In genomic region chr6:23647627-23648247, GRCm38 (mm10) we compare ENCODE assay signal across 11 mouse cellular contexts. TPM values are rescaled to one million over a fixed set of nuclear protein-coding genes. Genes with fewer than 3 reads are reported as not detected.
A peak's percentile ranks its signal among the peaks of the same experiment; 100 is the strongest.
DNase-seq lines count a peak whose midpoint lies in the region; ATAC-seq and TF ChIP-seq lines count a peak whose summit lies in the region.
"Had no signal": no experiment of that assay in that cellular context is flagged by ENCODE, and none has a peak within 500 bp of the region (broad histone marks: within the 10 kb centered on the region; RNA-seq: fewer than 3 reads in every experiment).

No protein-coding gene starts in this region.

- DNase-seq in gastrocnemius, postnatal 10 days: peak; percentile 16
- DNase-seq in gastrocnemius, adult 2 months: no peak
- DNase-seq in midbrain, embryonic 14.5 days: peak; percentile 9
- no peak for DNase-seq in midbrain, embryonic 10.5 days (ENCODE audit: low spot score)
- peak; percentile 57 for DNase-seq in heart, postnatal 10 days
- peak; percentile 60 for DNase-seq in lung, postnatal 25 days (ENCODE audit: low spot score)
- no peak for DNase-seq in spleen, postnatal 36 days (ENCODE audit: low spot score in 2 of 2)
- DNase-seq in right cerebral cortex, postnatal 14 days: no peak
- DNase-seq: forebrain, postnatal 0 days; thymus, adult 18-20 months had no signal

- 83% methylated on average over 7 of the region's 7 CpGs for WGBS in midbrain, embryonic 14.5 days
- 91% methylated on average over 7 of the region's 7 CpGs for WGBS in midbrain, embryonic 10.5 days

- H3K9ac ChIP-seq in midbrain, embryonic 14.5 days (replicated peaks; ENCODE audit: low read length): no peak overlapping the region
- H3K9ac ChIP-seq: forebrain, postnatal 0 days; midbrain, embryonic 12.5 days had no signal

- H3K27ac ChIP-seq in gastrocnemius, adult 2 months: no peak overlapping the region
- no peak overlapping the region for H3K27ac ChIP-seq in midbrain, embryonic 14.5 days (replicated peaks; ENCODE audit: low read depth, low read length)
- no peak overlapping the region for H3K27ac ChIP-seq in midbrain, embryonic 10.5 days (replicated peaks)
- H3K27ac ChIP-seq: midbrain, embryonic 12.5 days had no signal

- no peak overlapping the region for H3K4me3 ChIP-seq in gastrocnemius, adult 2 months
- no peak overlapping the region for H3K4me3 ChIP-seq in midbrain, embryonic 14.5 days (replicated peaks; ENCODE audit: low read depth, low read length)
- H3K4me3 ChIP-seq in midbrain, embryonic 10.5 days: no peak overlapping the region
- H3K4me3 ChIP-seq: midbrain, embryonic 12.5 days had no signal

- intact Hi-C loops in gastrocnemius, adult 2 months (cut with DNase I): no loop called here
- intact Hi-C loops in heart, postnatal 10 days (cut with DNase I): no loop called here

- no peaks in the 10 kb centered on the region for H3K4me1 ChIP-seq in midbrain, embryonic 14.5 days (ENCODE audit: control insufficient read depth, insufficient read depth, low read length)
- H3K4me1 ChIP-seq in midbrain, embryonic 10.5 days: no peaks in the 10 kb centered on the region; the same call in 1 of the 2 replicates
- H3K4me1 ChIP-seq: midbrain, embryonic 12.5 days had no signal

- H3K4me2 ChIP-seq in midbrain, embryonic 14.5 days (ENCODE audit: low read length): no peak overlapping the region
- H3K4me2 ChIP-seq: midbrain, embryonic 12.5 days had no signal

- no peaks in the 10 kb centered on the region for H3K36me3 ChIP-seq in midbrain, embryonic 14.5 days (ENCODE audit: control insufficient read depth, insufficient read depth, low read length)
- H3K36me3 ChIP-seq in midbrain, embryonic 10.5 days: no peaks in the 10 kb centered on the region
- H3K36me3 ChIP-seq: midbrain, embryonic 12.5 days had no signal

- ATAC-seq in midbrain, embryonic 14.5 days (ENCODE audit: low FRiP score, low TSS enrichment): no peak
- ATAC-seq: forebrain, postnatal 0 days had no signal

- TF ChIP-seq CTCF in gastrocnemius, adult 2 months (IDR thresholded peaks at IDR 0.05): no peak

- H3K27me3 ChIP-seq in midbrain, embryonic 14.5 days (ENCODE audit: control insufficient read depth, insufficient read depth, low read length): no peaks in the 10 kb centered on the region
- H3K27me3 ChIP-seq in midbrain, embryonic 10.5 days (ENCODE audit: low read depth, poor library complexity, severe bottlenecking): no peaks in the 10 kb centered on the region
- H3K27me3 ChIP-seq: midbrain, embryonic 12.5 days had no signal

- no peaks in the 10 kb centered on the region for H3K9me3 ChIP-seq in midbrain, embryonic 14.5 days (ENCODE audit: control insufficient read depth, low read length)
- H3K9me3 ChIP-seq in midbrain, embryonic 10.5 days (replicated peaks): no peaks in the 10 kb centered on the region
- H3K9me3 ChIP-seq: midbrain, embryonic 12.5 days had no signal

RNA-seq across cellular contexts. Expression of gene Rnf133, which starts 2.4 kb away (rescaled TPM):
- total RNA-seq in gastrocnemius, postnatal 10 days (2021): under 1 TPM in 1 of 2 experiments, not detected in 1; 0.20 TPM
- not detected for total RNA-seq in gastrocnemius, adult 2 months (2021)
- not detected in 2 replicates for polyA plus RNA-seq in midbrain, embryonic 14.5 days (2014; fragmentation: Nextera tagmentation; extraction: Ambion mirVana)
- polyA plus RNA-seq in midbrain, embryonic 10.5 days (2016; fragmentation: Nextera tagmentation; extraction: Ambion mirVana): not detected in 2 replicates
- total RNA-seq in heart, postnatal 10 days (2021): not detected
- total RNA-seq: forebrain, postnatal 0 days had no signal
- polyA plus RNA-seq: forebrain, postnatal 0 days had no signal

RNA-seq across cellular contexts. Expression of gene Rnf148, which starts 7.2 kb away (rescaled TPM):
- total RNA-seq in gastrocnemius, postnatal 10 days (2021): not detected
- total RNA-seq in gastrocnemius, adult 2 months (2021): not detected
- polyA plus RNA-seq in midbrain, embryonic 14.5 days (2014; fragmentation: Nextera tagmentation; extraction: Ambion mirVana): not detected in 2 replicates
- not detected in 2 replicates for polyA plus RNA-seq in midbrain, embryonic 10.5 days (2016; fragmentation: Nextera tagmentation; extraction: Ambion mirVana)
- not detected for total RNA-seq in heart, postnatal 10 days (2021)
- total RNA-seq: forebrain, postnatal 0 days had no signal
- polyA plus RNA-seq: forebrain, postnatal 0 days; midbrain, embryonic 12.5 days had no signal

Comparison
In these comparisons a context has a peak if more than half of its experiments do, and no peak if none do; other contexts are left out.
1. DNase-seq: peak in gastrocnemius, postnatal 10 days (single experiment), midbrain, embryonic 14.5 days (single experiment), heart, postnatal 10 days (2 of 2) and lung, postnatal 25 days (single experiment); none in gastrocnemius, adult 2 months (single experiment), midbrain, embryonic 10.5 days (single experiment), spleen, postnatal 36 days (0 of 2) and right cerebral cortex, postnatal 14 days (single experiment).